Mouse (Mus musculus): ENCODE measurements around the gene Pax5. TPM values are rescaled to one million over a fixed set of nuclear protein-coding genes. Genes with fewer than 3 reads are reported as not detected.

Gene Pax5
- polyA plus RNA-seq, 1 experiment: 0.19 TPM

GRCm38 (mm10) chr4:44668172-44668571 is 42.1 kb downstream of the Pax5 start:
- no peak for DNase-seq (ENCODE audit: low read depth)

- DNase-seq (ENCODE audit: low read depth): no peak
Measured at GRCm38 (mm10) chr4:44667369-44667768, 42.9 kb downstream of the Pax5 start.

GRCm38 (mm10) chr4:44664767-44665056 is 45.6 kb downstream of the Pax5 start:
- DNase-seq (ENCODE audit: low read depth): no peak

- DNase-seq (ENCODE audit: low read depth): no peak
Measured at GRCm38 (mm10) chr4:44664004-44664766, 46.1 kb downstream of the Pax5 start.

- DNase-seq (ENCODE audit: low read depth): no peak
Measured at GRCm38 (mm10) chr4:44663489-44663888, 46.8 kb downstream of the Pax5 start.

- no peak for DNase-seq (ENCODE audit: low read depth)
Measured at GRCm38 (mm10) chr4:44645181-44645580, 65.1 kb downstream of the Pax5 start.

GRCm38 (mm10) chr4:44641831-44642587 is 68.3 kb downstream of the Pax5 start:
- DNase-seq (ENCODE audit: low read depth): no peak

- no peak for DNase-seq (ENCODE audit: low read depth)
Measured at GRCm38 (mm10) chr4:44635618-44636017, 74.7 kb downstream of the Pax5 start.

- no peak for DNase-seq (ENCODE audit: low read depth)
Measured at GRCm38 (mm10) chr4:44633694-44634524, 76.4 kb downstream of the Pax5 start.

- DNase-seq (ENCODE audit: low read depth): no peak
Measured at GRCm38 (mm10) chr4:44630059-44630458, 80.2 kb downstream of the Pax5 start.

- no peak for DNase-seq (ENCODE audit: low read depth)
Measured at GRCm38 (mm10) chr4:44627890-44628289, 82.4 kb downstream of the Pax5 start.

- no peak for DNase-seq (ENCODE audit: low read depth)
Measured at GRCm38 (mm10) chr4:44625108-44625424, 85.2 kb downstream of the Pax5 start.

GRCm38 (mm10) chr4:44624232-44625107 is 85.8 kb downstream of the Pax5 start:
- no peak for DNase-seq (ENCODE audit: low read depth)

- no peak for DNase-seq (ENCODE audit: low read depth)
Measured at GRCm38 (mm10) chr4:44623435-44623727, 86.9 kb downstream of the Pax5 start.

- no peak for DNase-seq (ENCODE audit: low read depth)
Measured at GRCm38 (mm10) chr4:44622682-44623434, 87.4 kb downstream of the Pax5 start.

- no peak for DNase-seq (ENCODE audit: low read depth)
Measured at GRCm38 (mm10) chr4:44620241-44620640, 90.0 kb downstream of the Pax5 start.

- DNase-seq (ENCODE audit: low read depth): no peak
Measured at GRCm38 (mm10) chr4:44614066-44614667, 96.1 kb downstream of the Pax5 start.

- no peak for DNase-seq (ENCODE audit: low read depth)
Measured at GRCm38 (mm10) chr4:44612392-44612791, 97.9 kb downstream of the Pax5 start.

GRCm38 (mm10) chr4:44605453-44605852 is 104.8 kb downstream of the Pax5 start:
- no peak for DNase-seq (ENCODE audit: low read depth)

GRCm38 (mm10) chr4:44602257-44602801 is 108.0 kb downstream of the Pax5 start:
- DNase-seq (ENCODE audit: low read depth): no peak
